Mouse (Mus musculus) MEL (cell line): Measurements from ENCODE around the gene Utrn. TPM values are rescaled to one million over a fixed set of nuclear protein-coding genes. Genes with fewer than 3 reads are reported as not detected.

Experiments
- DNase-seq: peaks from one replicate; pipeline ENCODE4 v3.0.0; 2011; ENCODE audit warnings: low read depth, low spot score
- H3K27ac ChIP-seq: 2 replicates; pipeline ENCODE4 v1.5.1; 2012; ENCODE audit warnings: low read depth, mild to moderate bottlenecking, control low read depth, low read length, moderate library complexity; ENCODE audit not compliant: control insufficient read depth
- H3K27me3 ChIP-seq, 2 experiments: fragments of 150-350 bp in 1 of 2; sonication (generic) in 1 of 2; 2 replicates each; pipeline ENCODE4 v1.6.1; 2012; ENCODE audit warnings: low read length in 2 of 2, mild to moderate bottlenecking in 2 of 2, improper control_type of control experiment in 1 of 2, moderate library complexity in 1 of 2; ENCODE audit not compliant: insufficient read depth in 2 of 2, control insufficient read depth in 1 of 2
- H3K36me3 ChIP-seq, 2 experiments: 2 replicates each; pipeline ENCODE4 v1.6.1; 2012 to 2014; ENCODE audit warnings: low read length in 2 of 2, improper control_type of control experiment in 1 of 2, inconsistent platforms in 1 of 2, mild to moderate bottlenecking in 1 of 2; ENCODE audit not compliant: insufficient read depth in 2 of 2, control insufficient read depth in 1 of 2
- H3K4me1 ChIP-seq, 2 experiments: fragments of 150-350 bp in 1 of 2; sonication (generic) in 1 of 2; 2 replicates each; pipeline ENCODE4 v1.6.1; 2012; ENCODE audit warnings: low read length in 2 of 2, improper control_type of control experiment in 1 of 2, mild to moderate bottlenecking in 1 of 2; ENCODE audit not compliant: insufficient read depth in 2 of 2, control insufficient read depth in 1 of 2
- H3K4me3 ChIP-seq, 2 experiments: fragments of 150-350 bp in 1 of 2; sonication (generic) in 1 of 2; 2 replicates each; pipeline ENCODE4 v1.5.1; 2012; ENCODE audit warnings: low read depth in 2 of 2, low read length in 2 of 2, mild to moderate bottlenecking in 2 of 2, moderate library complexity in 2 of 2, control low read depth in 1 of 2, improper control_type of control experiment in 1 of 2; ENCODE audit not compliant: control insufficient read depth in 1 of 2, insufficient read depth in 1 of 2
- H3K79me2 ChIP-seq: 2 replicates; pipeline ENCODE4 v1.6.1; 2012; ENCODE audit warnings: mild to moderate bottlenecking, low read length, moderate library complexity; ENCODE audit not compliant: control insufficient read depth, poor library complexity, insufficient read depth
- H3K9ac ChIP-seq: 2 replicates; pipeline ENCODE4 v1.6.1; 2012; ENCODE audit warnings: low read depth, mild to moderate bottlenecking, control low read depth, low read length, moderate library complexity; ENCODE audit not compliant: control insufficient read depth, poor library complexity, severe bottlenecking
- H3K9me3 ChIP-seq: fragments of 150-350 bp; sonication (generic); replicated peaks from 2 replicates; pipeline ENCODE4 v1.6.1; 2012; ENCODE audit warnings: mild to moderate bottlenecking, low read length, improper control_type of control experiment, moderate library complexity; ENCODE audit not compliant: insufficient read depth
- BHLHE40 ChIP-seq: IDR thresholded peaks from 2 replicates; pipeline ENCODE4 v1.6.1; 2012; ENCODE audit warnings: low read depth, mild to moderate bottlenecking, inconsistent platforms, low read length, improper control_type of control experiment, borderline replicate concordance
- CHD2 ChIP-seq: IDR thresholded peaks from 2 replicates; pipeline ENCODE4 v1.6.1; 2011; ENCODE audit warnings: low read length, improper control_type of control experiment
- E2F4 ChIP-seq: IDR thresholded peaks from 2 replicates; pipeline ENCODE4 v1.6.1; 2011; ENCODE audit warnings: low read depth, low read length, improper control_type of control experiment, borderline replicate concordance
- ELF1 ChIP-seq: IDR thresholded peaks from 2 replicates; pipeline ENCODE4 v1.6.1; 2014; ENCODE audit warnings: low read depth, mild to moderate bottlenecking, inconsistent platforms, low read length, improper control_type of control experiment, moderate library complexity
- EP300 ChIP-seq, 2 experiments: IDR thresholded peaks; 2 replicates each; pipeline ENCODE4 v1.6.1; 2011; ENCODE audit warnings: improper control_type of control experiment in 2 of 2, low read length in 2 of 2, low read depth in 1 of 2, mild to moderate bottlenecking in 1 of 2
- ETS1 ChIP-seq: IDR thresholded peaks from 2 replicates; pipeline ENCODE4 v1.6.1; 2012; ENCODE audit warnings: low read depth, mild to moderate bottlenecking, inconsistent platforms, low read length, improper control_type of control experiment, moderate library complexity
- GABPA ChIP-seq: IDR thresholded peaks from 2 replicates; pipeline ENCODE4 v1.6.1; 2012; ENCODE audit warnings: low read depth, mild to moderate bottlenecking, inconsistent platforms, low read length, improper control_type of control experiment, moderate library complexity
- HCFC1 ChIP-seq: IDR thresholded peaks from 2 replicates; pipeline ENCODE4 v1.6.1; 2012; ENCODE audit warnings: low read depth, mild to moderate bottlenecking, inconsistent platforms, low read length, improper control_type of control experiment, moderate library complexity
- KAT2A ChIP-seq: conservative IDR thresholded peaks from 2 replicates; pipeline ENCODE4 v1.6.1; 2012; ENCODE audit warnings: low read depth, low read length, improper control_type of control experiment, inconsistent platforms
- MAFK ChIP-seq: IDR thresholded peaks from 2 replicates; pipeline ENCODE4 v1.6.1; 2011; ENCODE audit warnings: low read depth, mild to moderate bottlenecking, low read length, improper control_type of control experiment, borderline replicate concordance
- MAX ChIP-seq: IDR thresholded peaks from 2 replicates; pipeline ENCODE4 v1.6.1; 2011; ENCODE audit warnings: low read length, improper control_type of control experiment
- MAZ ChIP-seq: IDR thresholded peaks from 2 replicates; pipeline ENCODE4 v1.6.1; 2012; ENCODE audit warnings: low read depth, mild to moderate bottlenecking, inconsistent platforms, low read length, improper control_type of control experiment
- MYB ChIP-seq: IDR thresholded peaks from 2 replicates; pipeline ENCODE4 v1.6.1; 2011; ENCODE audit warnings: mild to moderate bottlenecking, low read depth, low read length, improper control_type of control experiment
- MYC ChIP-seq: IDR thresholded peaks from 2 replicates; pipeline ENCODE4 v1.6.1; 2011; ENCODE audit warnings: low read depth, mild to moderate bottlenecking, low read length, improper control_type of control experiment, moderate library complexity
- POLR2AphosphoS5 ChIP-seq: IDR thresholded peaks from 2 replicates; pipeline ENCODE4 v1.6.1; 2012; ENCODE audit warnings: low read depth, borderline replicate concordance, mild to moderate bottlenecking, inconsistent platforms, low read length, moderate library complexity, mixed read lengths
- SMC3 ChIP-seq: IDR thresholded peaks from 2 replicates; pipeline ENCODE4 v1.6.1; 2011; ENCODE audit warnings: low read depth, low read length, improper control_type of control experiment
- TCF12 ChIP-seq: IDR thresholded peaks from 2 replicates; pipeline ENCODE4 v1.6.1; 2014; ENCODE audit warnings: low read depth, mild to moderate bottlenecking, inconsistent platforms, low read length, improper control_type of control experiment, moderate library complexity
- ZKSCAN1 ChIP-seq: IDR thresholded peaks from 2 replicates; pipeline ENCODE4 v1.6.1; 2012; ENCODE audit warnings: low read depth, mild to moderate bottlenecking, inconsistent platforms, low read length, improper control_type of control experiment, moderate library complexity
- ZMIZ1 ChIP-seq: IDR thresholded peaks from 2 replicates; pipeline ENCODE4 v1.6.1; 2012; ENCODE audit warnings: low read depth, mild to moderate bottlenecking, inconsistent platforms, low read length, improper control_type of control experiment, moderate library complexity
- ZNF384 ChIP-seq: IDR thresholded peaks from 2 replicates; pipeline ENCODE4 v1.6.1; 2012; ENCODE audit warnings: low read depth, mild to moderate bottlenecking, inconsistent platforms, low read length, improper control_type of control experiment
- polyA plus RNA-seq, 2 experiments: library from polyadenylated mRNA; stranded (reverse) in 1 of 2; unstranded in 1 of 2; fragments of >175 nt in 1 of 2; fragments of >200 nt in 1 of 2; gene quantifications; 2 replicates each; pipeline versions ENCODE4 v1.2.1 to v1.2.4; 2012; ENCODE audit warnings: low replicate concordance in 2 of 2, low read depth in 1 of 2; ENCODE audit not compliant: insufficient read length in 2 of 2, insufficient read depth in 1 of 2, missing spikeins in 1 of 2
- total RNA-seq: library from RNA; depleted of rRNA; stranded (reverse); fragments of 300-350 nt; gene quantifications from 2 replicates; pipeline ENCODE4 v1.2.3, GENCODE M21; 2012

Gene Utrn
- total and polyA plus RNA-seq, 3 experiments: 2.3 to 4.3 TPM; not detected in 1

GRCm38 (mm10) chr10:12862047-12862446 is 7.1 kb downstream of the Utrn start:
- H3K9ac ChIP-seq: no peak overlapping the region
- peaks cover 3 to 14% of the 10 kb centered on the region in 2 experiments for H3K4me1 ChIP-seq
- no peak overlapping the region for H3K27ac ChIP-seq
- no peak overlapping the region for H3K4me3 ChIP-seq
- no peak for DNase-seq
- H3K79me2 ChIP-seq: no peaks in the 10 kb centered on the region
- no peaks in the 10 kb centered on the region for H3K27me3 ChIP-seq
- no peaks in the 10 kb centered on the region for H3K9me3 ChIP-seq
- peaks cover 0 to 15% of the 10 kb centered on the region in 2 experiments; a peak in 2 of 4 replicates for H3K36me3 ChIP-seq
- TF ChIP-seq ZNF384 (no peak), MYB (no peak), BHLHE40 (no peak), CHD2 (no peak), MAFK (no peak), EP300 (IDR thresholded peaks at IDR 0.05; ENCODE audit: low read depth in 1 of 2, low read length in 2 of 2) (no peak), E2F4 (no peak), TCF12 (no peak), SMC3 (no peak), MAX (no peak), MYC (no peak), MAZ (no peak), KAT2A (no peak), HCFC1 (no peak)

- Histone ChIP-seq H3K36me3 (peaks cover 0 to 13% of the 10 kb centered on the region in 2 experiments; a peak in 2 of 4 replicates), H3K9ac (no peak overlapping the region), H3K4me1 (peaks cover 3 to 11% of the 10 kb centered on the region in 2 experiments), H3K27me3 (no peaks in the 10 kb centered on the region), H3K9me3 (no peaks in the 10 kb centered on the region), H3K27ac (no peak overlapping the region), H3K79me2 (no peaks in the 10 kb centered on the region), H3K4me3 (no peak overlapping the region)
- DNase-seq: no peak
- TF ChIP-seq ELF1 (no peak), E2F4 (no peak), ZKSCAN1 (no peak), ZMIZ1 (no peak), GABPA (no peak), MAFK (no peak), ETS1 (no peak), KAT2A (no peak), POLR2AphosphoS5 (no peak)
Measured at GRCm38 (mm10) chr10:12861381-12861780, 7.8 kb downstream of the Utrn start.
